9 mouse cellular contexts compared by ENCODE assay signal in genomic region chr5:147698044-147698443, GRCm38 (mm10). TPM values are rescaled to one million over a fixed set of nuclear protein-coding genes. Genes with fewer than 3 reads are reported as not detected.
DNase-seq lines count a peak whose midpoint lies in the region; ATAC-seq lines count a peak whose summit lies in the region.
"Had no signal": no experiment of that assay in that cellular context is flagged by ENCODE, and none has a peak within 500 bp of the region (broad histone marks: within the 10 kb centered on the region; RNA-seq: fewer than 3 reads in every experiment).

No protein-coding gene starts in this region.

- no peak; the same call in 1 of the 2 replicates for ATAC-seq in heart, embryonic 16.5 days (replicated peaks; ENCODE audit: extremely low read depth, insufficient read depth, low FRiP score)
- ATAC-seq in lung, embryonic 15.5 days (ENCODE audit: borderline replicate concordance, extremely low read depth, low FRiP score, low TSS enrichment), result peak; percentile 39; the same call in 1 of the 2 replicates
- peak; percentile 68; the same call in 1 of the 2 replicates for ATAC-seq in megakaryocyte-erythroid progenitor cell, adult 5-6 weeks (replicated peaks; ENCODE audit: low FRiP score, low TSS enrichment, poor library complexity, severe bottlenecking)

- H3K9ac ChIP-seq in heart, embryonic 16.5 days (ENCODE audit: low read length), result no peak overlapping the region
- no peak overlapping the region for H3K9ac ChIP-seq in lung, embryonic 15.5 days
- H3K9ac ChIP-seq: limb, embryonic 13.5 days; midbrain, embryonic 12.5 days had no signal

- no peaks in the 10 kb centered on the region for H3K36me3 ChIP-seq in heart, embryonic 16.5 days (ENCODE audit: control insufficient read depth, insufficient read depth)
- no peaks in the 10 kb centered on the region for H3K36me3 ChIP-seq in lung, embryonic 15.5 days
- H3K36me3 ChIP-seq: limb, embryonic 13.5 days; midbrain, embryonic 12.5 days had no signal

- peak overlapping the region; percentile 25 for H3K4me3 ChIP-seq in heart, embryonic 16.5 days (ENCODE audit: low read length)
- no peak overlapping the region for H3K4me3 ChIP-seq in lung, embryonic 15.5 days
- H3K4me3 ChIP-seq: limb, embryonic 13.5 days; midbrain, embryonic 12.5 days had no signal

- 33% methylated on average over 13 of the region's 13 CpGs for WGBS in heart, embryonic 16.5 days
- 26% methylated on average over 13 of the region's 13 CpGs for WGBS in lung, embryonic 15.5 days

- peak overlapping the region; percentile 50 for H3K4me2 ChIP-seq in heart, embryonic 16.5 days (ENCODE audit: low read depth, low read length)
- peak overlapping the region; percentile 26 for H3K4me2 ChIP-seq in lung, embryonic 15.5 days
- H3K4me2 ChIP-seq: limb, embryonic 13.5 days; midbrain, embryonic 12.5 days had no signal

- no peaks in the 10 kb centered on the region for H3K9me3 ChIP-seq in heart, embryonic 16.5 days (replicated peaks; ENCODE audit: control insufficient read depth, low read length)
- no peaks in the 10 kb centered on the region for H3K9me3 ChIP-seq in lung, embryonic 15.5 days
- H3K9me3 ChIP-seq: limb, embryonic 13.5 days; midbrain, embryonic 12.5 days had no signal

- no peaks in the 10 kb centered on the region for H3K27me3 ChIP-seq in heart, embryonic 16.5 days (ENCODE audit: control insufficient read depth, insufficient read depth, low read length)
- no peaks in the 10 kb centered on the region for H3K27me3 ChIP-seq in lung, embryonic 15.5 days
- H3K27me3 ChIP-seq: midbrain, embryonic 12.5 days had no signal

- 0 out of 2 replicates have a peak, but pooled peaks cover 3% of the 10 kb centered on the region for H3K4me1 ChIP-seq in heart, embryonic 16.5 days (ENCODE audit: control insufficient read depth, insufficient read depth, low read length)
- H3K4me1 ChIP-seq in lung, embryonic 15.5 days, result no peaks in the 10 kb centered on the region
- H3K4me1 ChIP-seq: limb, embryonic 13.5 days; midbrain, embryonic 12.5 days had no signal

- DNase-seq in heart, adult 9 months (ENCODE audit: low spot score in 2 of 2), result no peak
- DNase-seq in lung, adult 18-20 months, result no peak
- DNase-seq in ZHBTc4 (ENCODE audit: low read depth, low spot score), result peak; percentile 22
- DNase-seq in frontal cortex, postnatal 36 days (ENCODE audit: low spot score in 2 of 2), result no peak

- no peak overlapping the region for H3K27ac ChIP-seq in heart, embryonic 16.5 days (ENCODE audit: low read length)
- H3K27ac ChIP-seq in lung, embryonic 15.5 days, result no peak overlapping the region
- H3K27ac ChIP-seq: limb, embryonic 13.5 days; midbrain, embryonic 12.5 days had no signal

RNA-seq across cellular contexts. Expression of gene Flt1, which starts 27.8 kb away (rescaled TPM):
- 21.4 and 22.6 TPM in 2 replicates for polyA plus RNA-seq in heart, embryonic 16.5 days (2015; fragmentation: Nextera tagmentation; extraction: Ambion mirVana)
- polyA plus RNA-seq in lung, embryonic 15.5 days (2015; fragmentation: Nextera tagmentation; extraction: Ambion mirVana), result 17.6 and 19.0 TPM in 2 replicates
- not detected in 2 replicates for total RNA-seq in megakaryocyte-erythroid progenitor cell, adult 5-6 weeks (2014; fragmentation: Nextera tagmentation)
- total RNA-seq in megakaryocyte-erythroid progenitor cell, adult 5-6 weeks (2017), result not detected in 2 replicates
